Mouse (Mus musculus): ENCODE results near the gene Arpc1a. TPM values are rescaled to one million over a fixed set of nuclear protein-coding genes. Genes with fewer than 3 reads are reported as not detected.
"Not testable (repeated sequence)": the region's sequence is repeated elsewhere in the genome, so short reads cannot be mapped to it uniquely, and the experiment has no call there.

The Arpc1a gene
- polyA plus RNA-seq, 1 experiment from 2014 or later, result 147 TPM

DNA sequence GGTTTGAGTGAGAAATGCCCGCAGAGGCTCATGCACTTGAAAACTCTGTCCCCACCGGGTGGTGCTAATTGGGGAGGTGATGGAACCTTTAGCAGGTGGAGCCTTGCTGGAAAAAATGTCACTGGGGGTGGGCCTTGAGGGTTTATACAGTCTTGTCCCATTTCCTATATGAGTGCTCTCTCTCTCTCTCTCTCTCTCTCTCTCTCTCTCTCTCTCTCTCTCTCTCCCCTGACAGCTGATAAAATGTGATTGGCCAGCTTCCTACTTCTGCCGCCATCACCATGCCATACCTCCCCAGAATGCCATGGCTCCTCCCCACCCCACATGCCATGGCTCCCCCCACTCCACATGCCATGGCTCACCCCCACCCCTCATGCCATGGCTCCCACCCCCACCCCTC is 8.5 kb upstream of the Arpc1a start:
- no peaks in the 10 kb centered on the region for H3K4me1 ChIP-seq
- ATAC-seq (ENCODE audit: insufficient number of reproducible peaks, low FRiP score, low TSS enrichment, low read depth), result no peak
- H3K4me3 ChIP-seq (replicated peaks), result no peak overlapping the region
- no peaks in the 10 kb centered on the region for H3K9me3 ChIP-seq (replicated peaks)
- no peaks in the 10 kb centered on the region for H3K27me3 ChIP-seq
- no peak overlapping the region for H3K27ac ChIP-seq (replicated peaks)
- H3K36me3 ChIP-seq, result no peaks in the 10 kb centered on the region
- H3K9ac ChIP-seq, result no peak overlapping the region
- WGBS, result 64% methylated on average over 3 of the region's 3 CpGs
- no peak overlapping the region for H3K4me2 ChIP-seq (replicated peaks)

GRCm38 (mm10) chr5:145081866-145082613 is 1.6 kb upstream of the Arpc1a start:
- Histone ChIP-seq H3K36me3 (peaks cover 7% of the 10 kb centered on the region; the same call in 1 of the 2 replicates), H3K4me3 (replicated peaks) (no peak overlapping the region), H3K4me1 (peaks cover 11% of the 10 kb centered on the region), H3K9me3 (replicated peaks) (no peaks in the 10 kb centered on the region), H3K27ac (replicated peaks) (no peak overlapping the region), H3K27me3 (no peaks in the 10 kb centered on the region), H3K9ac (no peak overlapping the region), H3K4me2 (replicated peaks) (no peak overlapping the region)
- WGBS, result 86% methylated on average over 10 of the region's 10 CpGs
- no peak for ATAC-seq (ENCODE audit: insufficient number of reproducible peaks, low FRiP score, low TSS enrichment, low read depth)

- not testable (repeated sequence) for ATAC-seq (ENCODE audit: insufficient number of reproducible peaks, low FRiP score, low TSS enrichment, low read depth); H3K9ac ChIP-seq; H3K36me3 ChIP-seq; H3K27me3 ChIP-seq; H3K9me3 ChIP-seq (replicated peaks)
- WGBS, result 52% methylated on average over 6 of the region's 6 CpGs
- Histone ChIP-seq H3K4me1 (peaks cover 11% of the 10 kb centered on the region), H3K4me3 (replicated peaks) (peak overlapping the region; percentile 92), H3K4me2 (replicated peaks) (peak overlapping the region; percentile 74), H3K27ac (replicated peaks) (peak overlapping the region; percentile 78)
Observed at GRCm38 (mm10) chr5:145083201-145083600, 429 bp upstream of the Arpc1a start.

- Histone ChIP-seq H3K4me3 (replicated peaks) (peak overlapping the region; percentile 92), H3K27me3 (no peaks in the 10 kb centered on the region), H3K9ac (peak overlapping the region; percentile 93; the same call in 1 of the 2 replicates), H3K27ac (replicated peaks) (no peak overlapping the region), H3K36me3 (peaks cover 13% of the 10 kb centered on the region; the same call in 1 of the 2 replicates), H3K4me2 (replicated peaks) (peak overlapping the region; percentile 74), H3K4me1 (peaks cover 11% of the 10 kb centered on the region), H3K9me3 (replicated peaks) (no peaks in the 10 kb centered on the region)
- 69% methylated on average over 2 of the region's 2 CpGs for WGBS
- ATAC-seq (ENCODE audit: insufficient number of reproducible peaks, low FRiP score, low TSS enrichment, low read depth), result no peak
Observed at GRCm38 (mm10) chr5:145084822-145085221, 1.2 kb downstream of the Arpc1a start.

DNA sequence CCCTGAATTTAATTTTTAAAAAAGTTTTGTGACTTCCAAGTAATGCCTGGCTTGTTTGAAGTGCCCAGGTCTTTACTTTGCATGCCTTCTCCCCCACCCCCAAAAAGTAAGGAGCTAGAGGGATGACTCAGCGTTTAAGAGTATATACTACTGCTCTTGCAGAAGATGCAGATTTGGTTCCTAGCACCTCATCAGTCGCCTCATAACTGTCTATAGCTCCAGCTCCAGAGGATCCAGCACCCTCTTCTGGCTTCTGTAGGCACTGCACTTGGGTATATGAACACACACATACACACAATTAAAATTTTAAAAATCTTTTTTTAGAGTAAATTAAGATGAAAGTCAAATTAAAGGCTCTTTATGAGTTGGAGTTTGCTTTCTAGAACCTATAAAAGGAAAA is 4.6 kb downstream of the Arpc1a start:
- Histone ChIP-seq H3K4me1 (peaks cover 11% of the 10 kb centered on the region), H3K9ac (no peak overlapping the region), H3K4me3 (replicated peaks) (no peak overlapping the region), H3K4me2 (replicated peaks) (no peak overlapping the region), H3K27ac (replicated peaks) (no peak overlapping the region), H3K27me3 (no peaks in the 10 kb centered on the region), H3K9me3 (replicated peaks) (no peaks in the 10 kb centered on the region), H3K36me3 (peaks cover 34% of the 10 kb centered on the region)
- WGBS, result 95% methylated on average over 2 of the region's 2 CpGs
- no peak for ATAC-seq (ENCODE audit: insufficient number of reproducible peaks, low FRiP score, low TSS enrichment, low read depth)

DNA sequence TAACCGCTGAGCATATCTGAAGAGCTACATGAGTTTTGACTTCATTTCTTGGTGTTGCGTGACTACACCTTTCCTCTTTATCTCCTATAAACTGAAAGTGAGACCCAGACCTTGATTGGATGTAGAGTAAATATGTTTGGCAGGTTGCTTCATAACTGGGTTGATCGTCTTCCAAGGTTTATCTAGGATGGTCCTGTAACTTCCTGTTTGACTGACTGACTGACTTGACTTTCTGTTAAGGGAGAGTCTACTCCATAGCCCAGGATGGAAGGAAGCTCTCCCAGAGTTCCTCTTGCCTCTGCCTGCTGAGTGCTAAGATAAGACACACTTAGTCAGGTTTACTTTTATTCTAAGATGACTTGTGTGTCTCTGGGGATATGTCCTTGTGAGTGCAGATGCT is 6.2 kb downstream of the Arpc1a start:
- Histone ChIP-seq H3K27me3 (no peaks in the 10 kb centered on the region), H3K4me1 (peaks cover 4% of the 10 kb centered on the region), H3K4me2 (replicated peaks) (no peak overlapping the region), H3K9me3 (replicated peaks) (no peaks in the 10 kb centered on the region), H3K9ac (no peak overlapping the region), H3K27ac (replicated peaks) (no peak overlapping the region), H3K36me3 (peaks cover 48% of the 10 kb centered on the region), H3K4me3 (replicated peaks) (no peak overlapping the region)
- no peak for ATAC-seq (ENCODE audit: insufficient number of reproducible peaks, low FRiP score, low TSS enrichment, low read depth)
- 93% methylated on average over 3 of the region's 3 CpGs for WGBS

GRCm38 (mm10) chr5:145096195-145096594 is 12.6 kb downstream of the Arpc1a start:
- Histone ChIP-seq H3K27me3 (no peaks in the 10 kb centered on the region), H3K4me1 (no peaks in the 10 kb centered on the region), H3K36me3 (peaks cover 91% of the 10 kb centered on the region), H3K4me2 (replicated peaks) (no peak overlapping the region), H3K9me3 (replicated peaks) (no peaks in the 10 kb centered on the region), H3K27ac (replicated peaks) (no peak overlapping the region), H3K9ac (no peak overlapping the region), H3K4me3 (replicated peaks) (no peak overlapping the region)
- ATAC-seq (ENCODE audit: insufficient number of reproducible peaks, low FRiP score, low TSS enrichment, low read depth), result no peak
- WGBS, result 85% methylated on average over 4 of the region's 4 CpGs

GRCm38 (mm10) chr5:145098340-145098821 is 14.8 kb downstream of the Arpc1a start:
- no peak overlapping the region for H3K4me3 ChIP-seq (replicated peaks)
- 89% methylated on average over 10 of the region's 10 CpGs for WGBS

GRCm38 (mm10) chr5:145100960-145101359 is 17.3 kb downstream of the Arpc1a start:
- no peak for ATAC-seq (ENCODE audit: insufficient number of reproducible peaks, low FRiP score, low TSS enrichment, low read depth)
- Histone ChIP-seq H3K9me3 (replicated peaks) (no peaks in the 10 kb centered on the region), H3K27me3 (no peaks in the 10 kb centered on the region), H3K4me1 (no peaks in the 10 kb centered on the region), H3K27ac (replicated peaks) (no peak overlapping the region), H3K4me2 (replicated peaks) (no peak overlapping the region), H3K36me3 (peaks cover 89% of the 10 kb centered on the region), H3K9ac (no peak overlapping the region), H3K4me3 (replicated peaks) (no peak overlapping the region)
- 95% methylated on average over 9 of the region's 9 CpGs for WGBS

More at GRCm38 (mm10) chr5:145098340-145098821, 14.8 kb downstream of the Arpc1a start:
- H3K27ac ChIP-seq (replicated peaks), result no peak overlapping the region
- no peak for ATAC-seq (ENCODE audit: insufficient number of reproducible peaks, low FRiP score, low TSS enrichment, low read depth)
- H3K9me3 ChIP-seq (replicated peaks), result no peaks in the 10 kb centered on the region
- no peak overlapping the region for H3K4me2 ChIP-seq (replicated peaks)
- no peak overlapping the region for H3K9ac ChIP-seq
- no peaks in the 10 kb centered on the region for H3K4me1 ChIP-seq
- no peaks in the 10 kb centered on the region for H3K27me3 ChIP-seq
- peaks cover 88% of the 10 kb centered on the region for H3K36me3 ChIP-seq

- not testable (repeated sequence) for ATAC-seq (ENCODE audit: insufficient number of reproducible peaks, low FRiP score, low TSS enrichment, low read depth); H3K27ac ChIP-seq (replicated peaks); H3K27me3 ChIP-seq; H3K4me2 ChIP-seq (replicated peaks); H3K9me3 ChIP-seq (replicated peaks); H3K4me1 ChIP-seq; H3K9ac ChIP-seq; H3K4me3 ChIP-seq (replicated peaks)
- peaks cover 89% of the 10 kb centered on the region for H3K36me3 ChIP-seq
- WGBS, result 94% methylated on average over 11 of the region's 11 CpGs
Observed at GRCm38 (mm10) chr5:145101451-145101850, 17.8 kb downstream of the Arpc1a start.

DNA sequence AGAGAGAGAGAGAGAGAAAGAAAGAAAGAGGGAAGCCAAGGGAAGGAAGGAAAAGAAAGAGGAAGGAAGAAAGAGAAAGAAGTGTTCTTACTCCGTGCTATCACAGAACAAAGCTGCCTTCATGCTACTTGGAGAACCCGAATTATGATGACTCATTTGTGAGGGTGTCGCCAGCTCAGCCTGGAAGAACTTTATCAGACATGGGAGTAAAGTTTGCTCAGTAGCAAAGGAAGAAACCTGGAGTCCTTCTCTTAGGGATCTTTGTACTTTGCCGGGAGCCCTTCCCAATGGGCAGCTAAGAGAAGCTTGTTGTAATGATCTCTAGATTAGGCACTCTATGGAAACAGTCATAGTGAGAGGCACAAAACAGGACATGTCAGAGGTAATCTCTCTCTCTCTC is 19.1 kb downstream of the Arpc1a start:
- Histone ChIP-seq H3K4me2 (replicated peaks) (no peak overlapping the region), H3K27me3 (no peaks in the 10 kb centered on the region), H3K4me1 (no peaks in the 10 kb centered on the region), H3K27ac (replicated peaks) (no peak overlapping the region), H3K4me3 (replicated peaks) (no peak overlapping the region), H3K9ac (no peak overlapping the region), H3K36me3 (peaks cover 89% of the 10 kb centered on the region), H3K9me3 (replicated peaks) (no peaks in the 10 kb centered on the region)
- ATAC-seq (ENCODE audit: insufficient number of reproducible peaks, low FRiP score, low TSS enrichment, low read depth), result no peak
- 84% methylated on average over 4 of the region's 4 CpGs for WGBS

- Histone ChIP-seq H3K27ac (replicated peaks) (no peak overlapping the region), H3K27me3 (no peaks in the 10 kb centered on the region), H3K4me2 (replicated peaks) (no peak overlapping the region), H3K4me3 (replicated peaks) (no peak overlapping the region), H3K9me3 (replicated peaks) (no peaks in the 10 kb centered on the region), H3K36me3 (peaks cover 89% of the 10 kb centered on the region), H3K9ac (no peak overlapping the region), H3K4me1 (no peaks in the 10 kb centered on the region)
- WGBS, result 50% methylated on average over 9 of the region's 9 CpGs
- no peak for ATAC-seq (ENCODE audit: insufficient number of reproducible peaks, low FRiP score, low TSS enrichment, low read depth)
Observed at GRCm38 (mm10) chr5:145104328-145104727, 20.7 kb downstream of the Arpc1a start.
